Mouse (Mus musculus) liver, embryonic 14 days (tissue): ENCODE results near the gene Ap2a1. TPM values are rescaled to one million over a fixed set of nuclear protein-coding genes. Genes with fewer than 3 reads are reported as not detected.

Experiments
- polyA plus RNA-seq: library from polyadenylated mRNA; depleted of rRNA; stranded (reverse); fragments of >200 nt; gene quantifications from 2 replicates; pipeline ENCODE4 v1.2.3, GENCODE M21; 2012; rRNA removed

Gene Ap2a1
- polyA plus RNA-seq = 59.2 and 68.7 TPM in 2 replicates

DNA sequence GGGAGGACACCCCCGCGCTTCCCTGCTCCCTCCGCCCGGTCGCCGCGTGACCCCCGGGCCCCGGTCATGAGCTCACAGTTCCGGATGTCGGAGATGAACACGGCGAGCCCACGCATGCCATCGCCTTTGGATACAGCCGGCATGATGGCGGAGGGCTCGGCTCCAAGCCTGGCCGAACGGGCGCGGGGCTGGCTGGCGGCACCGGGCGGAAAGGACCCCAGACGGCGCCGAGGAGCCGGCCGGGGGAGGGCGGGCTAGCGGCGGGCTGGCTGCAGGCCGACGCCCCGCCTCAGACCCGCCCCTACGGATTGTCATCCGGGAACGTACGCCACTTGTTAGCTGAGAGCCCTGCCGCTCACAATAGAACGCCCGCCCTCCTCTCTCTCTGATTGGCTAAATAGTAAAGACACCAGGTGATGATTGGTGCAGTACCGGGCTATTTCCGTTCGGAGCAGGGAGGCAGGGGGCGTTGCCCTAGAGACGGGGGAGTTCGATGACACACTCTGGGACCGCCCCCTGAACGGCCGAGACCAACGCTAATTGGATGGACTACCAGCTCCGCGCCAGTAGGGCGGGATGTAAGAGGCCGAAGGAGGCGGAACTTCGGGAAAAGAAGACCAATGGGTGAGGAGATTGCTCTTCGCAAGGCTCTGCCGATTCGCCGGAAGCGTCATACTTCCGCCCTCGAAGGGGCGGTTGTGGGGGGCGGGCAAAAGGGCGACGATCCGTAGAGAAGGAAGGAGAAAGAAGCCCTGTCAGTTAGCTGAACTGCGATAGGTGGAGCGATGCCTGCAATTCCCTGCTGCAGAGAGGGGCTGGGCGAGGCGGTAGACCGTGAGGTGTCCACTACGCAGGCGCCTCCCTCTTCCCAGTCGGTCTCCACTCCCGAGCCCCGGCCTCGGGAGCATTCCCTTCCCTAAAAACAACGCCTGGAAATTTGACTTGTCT lies at the start of gene Ap2a1:
Gene Ap2a1 (minus strand): TSS at position 293 of the 948 bp plus-strand sequence.

DNA sequence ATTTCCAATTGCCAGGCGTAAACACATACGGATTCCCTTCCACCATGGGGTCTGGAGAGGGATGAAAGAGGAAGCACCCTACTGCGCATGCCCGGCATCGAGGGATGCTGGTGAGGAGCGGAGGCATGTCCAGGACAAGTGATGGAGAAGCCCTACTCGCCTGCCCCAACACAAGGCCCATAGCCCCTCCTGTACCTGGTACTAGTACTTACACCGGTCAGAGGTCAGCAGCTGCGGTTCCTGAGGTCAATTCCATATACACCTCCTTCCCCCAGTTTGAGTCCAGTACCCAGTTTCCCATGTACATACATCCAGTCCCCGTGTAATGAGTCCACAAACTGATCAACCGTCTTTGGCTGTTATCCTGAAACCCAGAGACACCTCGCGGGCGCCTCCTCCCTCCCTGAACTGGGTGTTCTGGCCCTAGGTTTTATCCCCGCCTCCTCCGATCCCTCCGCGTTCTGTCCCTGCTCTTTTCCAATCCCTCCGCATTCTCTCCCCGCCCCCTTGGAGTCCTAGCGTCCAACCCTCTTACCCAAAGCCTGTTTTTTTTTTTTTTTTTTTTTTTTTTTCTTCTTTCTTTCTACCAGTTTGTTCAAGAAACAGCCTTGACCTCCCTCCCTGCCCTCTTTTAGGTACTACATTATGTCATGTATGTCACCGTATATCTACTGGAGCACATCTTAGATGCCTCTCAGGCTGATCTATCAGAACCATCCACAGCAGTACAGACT lies 45.3 kb upstream of the Ap2a1 start, which contains the start of gene Cpt1c:
Gene Cpt1c (minus strand): TSS at position 469 of the 734 bp plus-strand sequence.

GRCm38 (mm10) chr7:44942904-44943303 lies 13.6 kb upstream of the Ap2a1 start, which contains the start of gene Tsks:
Gene Tsks, plus strand, starts transcription at chr7:44943204.

GRCm38 (mm10) chr7:44895593-44896434 lies 33.5 kb downstream of the Ap2a1 start, which contains the start of gene Fuz:
Gene Fuz, plus strand, starts transcription at chr7:44896079.

DNA sequence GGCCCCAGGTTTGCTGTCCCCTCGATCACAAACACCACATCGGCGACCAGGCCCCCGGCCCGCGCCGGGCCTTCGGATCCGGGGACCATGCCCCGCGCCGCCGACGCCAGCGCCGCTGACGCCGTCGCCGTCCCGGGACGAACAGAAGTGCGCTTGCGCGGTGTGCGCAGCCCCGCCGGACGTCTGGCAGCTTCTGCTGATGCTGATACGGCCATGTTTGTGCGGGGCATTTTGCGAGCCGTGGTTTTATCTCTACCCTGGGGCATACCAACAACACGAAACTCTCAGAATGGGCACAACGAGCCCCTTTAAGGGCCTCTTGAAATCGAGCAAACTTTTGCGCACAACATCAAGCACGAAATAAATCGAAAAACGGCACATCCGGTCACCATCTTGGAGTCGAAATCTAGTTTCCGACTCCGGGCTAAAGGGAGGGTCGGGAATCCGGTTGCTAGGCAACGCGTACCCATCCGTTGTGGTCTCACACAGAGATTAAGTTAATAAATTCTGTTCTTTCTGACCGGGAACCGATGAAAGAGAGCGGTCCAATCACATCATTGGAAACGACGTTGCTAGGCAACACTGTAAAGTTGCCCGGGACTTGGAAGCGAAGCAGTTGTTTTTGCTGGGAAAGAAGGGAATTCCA lies 36.9 kb downstream of the Ap2a1 start, which contains the start of gene Med25:
Gene Med25 (minus strand): TSS at position 437 of the 646 bp plus-strand sequence.

DNA sequence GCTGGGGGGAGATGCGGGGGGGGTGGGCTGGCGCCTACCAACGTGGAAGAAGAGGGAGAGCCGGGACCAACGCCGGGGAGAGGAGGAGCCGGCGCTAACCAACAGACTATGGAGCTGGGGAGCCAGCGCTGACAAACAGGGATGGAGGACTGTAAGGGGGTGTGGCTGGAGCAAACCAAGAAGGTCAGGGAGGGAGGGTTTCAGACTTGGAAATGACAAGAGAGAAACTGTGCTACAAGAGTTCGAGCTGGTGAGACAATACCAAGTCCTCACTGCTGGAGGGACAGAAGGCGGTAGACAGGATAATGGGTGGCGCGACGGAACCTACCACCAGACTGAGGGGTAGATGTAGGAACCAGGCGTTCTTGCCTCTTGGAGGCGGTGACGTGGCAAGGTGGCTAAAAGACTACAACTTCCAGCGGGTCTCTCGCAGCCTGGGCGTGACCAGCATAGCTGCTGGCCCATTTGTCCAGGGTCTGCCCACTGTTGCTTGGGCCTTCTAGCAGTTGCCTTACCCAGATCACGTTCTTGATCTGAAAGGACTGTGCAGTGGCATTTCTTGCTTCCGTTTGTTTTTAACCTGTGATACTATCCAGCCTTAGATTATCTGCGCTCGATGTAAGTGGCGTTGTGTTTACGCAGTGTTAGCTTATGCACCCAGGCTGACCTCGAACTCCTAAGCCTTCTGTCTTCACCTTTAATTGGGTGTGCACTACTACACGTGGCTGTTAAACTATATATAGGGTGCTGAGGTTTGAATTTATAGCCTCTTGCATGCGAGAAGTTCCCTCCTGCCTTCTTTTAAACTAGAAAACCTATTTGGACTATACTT lies 59.4 kb downstream of the Ap2a1 start, which contains the start of gene Ptov1:
Gene Ptov1 (minus strand): TSS at position 92 of the 832 bp plus-strand sequence.

DNA sequence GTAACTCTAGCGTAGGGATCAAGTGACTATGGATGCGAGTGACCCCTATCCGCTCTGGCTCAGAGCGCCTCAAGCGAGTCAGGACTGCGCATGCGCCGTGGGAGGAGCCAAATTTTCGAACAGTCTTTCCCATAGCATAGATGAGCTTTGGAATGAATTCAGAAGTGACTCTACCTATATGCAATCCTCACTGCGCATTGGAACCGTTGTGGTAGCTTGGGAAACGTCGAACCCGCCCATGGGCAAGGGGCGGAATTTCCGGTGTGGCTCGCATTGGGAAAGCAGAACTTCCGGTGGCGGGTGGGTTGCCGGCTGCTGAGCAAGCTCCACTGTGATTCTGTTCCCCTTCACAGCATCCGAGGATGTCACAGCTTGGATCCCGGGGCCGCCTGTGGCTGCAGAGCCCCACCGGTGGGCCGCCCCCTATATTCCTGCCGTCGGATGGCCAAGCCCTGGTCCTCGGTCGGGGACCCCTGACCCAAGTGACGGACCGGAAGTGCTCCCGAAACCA lies 72.2 kb downstream of the Ap2a1 start, which contains the start of gene Pnkp:
Gene Pnkp (plus strand): TSS at position 98 of the 511 bp plus-strand sequence.

Other genes starting within 250 kb of the Ap2a1 start
- gene Izumo2, start 220.8 kb downstream of the Ap2a1 start, polyA plus RNA-seq = not detected in 2 replicates
- gene Vrk3, start 181.1 kb downstream of the Ap2a1 start, polyA plus RNA-seq = 20.0 and 23.5 TPM in 2 replicates
- gene Zfp473, start 178.4 kb downstream of the Ap2a1 start, polyA plus RNA-seq = 0.95 and 1.0 TPM in 2 replicates
- gene Nup62, start 113.4 kb downstream of the Ap2a1 start, polyA plus RNA-seq = 41.2 and 48.8 TPM in 2 replicates
- gene Il4i1, start 113.1 kb downstream of the Ap2a1 start, polyA plus RNA-seq = 0.40 and 0.41 TPM in 2 replicates
- gene Atf5, start 112.8 kb downstream of the Ap2a1 start, polyA plus RNA-seq = 27.2 and 29.9 TPM in 2 replicates
- gene Akt1s1, start 80.5 kb downstream of the Ap2a1 start, polyA plus RNA-seq = 22.9 and 23.0 TPM in 2 replicates
- gene Tbc1d17, start 80.4 kb downstream of the Ap2a1 start, polyA plus RNA-seq = 14.0 and 15.9 TPM in 2 replicates
- gene Pnkp, start 72.4 kb downstream of the Ap2a1 start, polyA plus RNA-seq = 13.6 and 14.4 TPM in 2 replicates
- 43.8 and 45.4 TPM in 2 replicates for gene Ptov1, start 59.7 kb downstream of the Ap2a1 start, polyA plus RNA-seq
- gene Med25, start 36.8 kb downstream of the Ap2a1 start, polyA plus RNA-seq = 25.1 and 29.4 TPM in 2 replicates
- gene Fuz, start 33.4 kb downstream of the Ap2a1 start, polyA plus RNA-seq = 4.5 and 5.3 TPM in 2 replicates
- gene Tsks, start 13.7 kb upstream of the Ap2a1 start, polyA plus RNA-seq = 0.10 TPM in 1 of 2 replicates, not detected in the other
- gene Cpt1c, start 45.4 kb upstream of the Ap2a1 start, polyA plus RNA-seq = 1.8 and 2.3 TPM in 2 replicates
- gene Prmt1, start 57.1 kb upstream of the Ap2a1 start, polyA plus RNA-seq = 163 and 176 TPM in 2 replicates
- 38.0 and 41.0 TPM in 2 replicates for gene Irf3, start 68.2 kb upstream of the Ap2a1 start, polyA plus RNA-seq
- 10.2 and 11.7 TPM in 2 replicates for gene Bcl2l12, start 69.2 kb upstream of the Ap2a1 start, polyA plus RNA-seq
- 15.6 and 17.5 TPM in 2 replicates for gene Scaf1, start 86.9 kb upstream of the Ap2a1 start, polyA plus RNA-seq
- 15.6 and 17.7 TPM in 2 replicates for gene Rras, start 88.5 kb upstream of the Ap2a1 start, polyA plus RNA-seq
- gene Prr12, start 123.4 kb upstream of the Ap2a1 start, polyA plus RNA-seq = 1.9 and 2.5 TPM in 2 replicates
- gene Nosip, start 132.9 kb upstream of the Ap2a1 start, polyA plus RNA-seq = 26.5 and 28.7 TPM in 2 replicates
- gene Prrg2, start 133.2 kb upstream of the Ap2a1 start, polyA plus RNA-seq = 7.1 and 7.9 TPM in 2 replicates
- gene Rcn3, start 162.7 kb upstream of the Ap2a1 start, polyA plus RNA-seq = 18.0 and 23.0 TPM in 2 replicates
- gene Fcgrt, start 174.4 kb upstream of the Ap2a1 start, polyA plus RNA-seq = 15.3 and 17.0 TPM in 2 replicates
- gene Rps11, start 194.9 kb upstream of the Ap2a1 start, polyA plus RNA-seq = 329 and 425 TPM in 2 replicates
- gene Rpl13a, start 199.3 kb upstream of the Ap2a1 start, polyA plus RNA-seq = 824 and 978 TPM in 2 replicates
- 0.03 and 0.05 TPM in 2 replicates for gene Gm45713, start 206.7 kb upstream of the Ap2a1 start, polyA plus RNA-seq
- 11.3 and 12.1 TPM in 2 replicates for gene Flt3l, start 206.9 kb upstream of the Ap2a1 start, polyA plus RNA-seq
- gene Pih1d1, start 224.8 kb upstream of the Ap2a1 start, polyA plus RNA-seq = 33.3 and 38.1 TPM in 2 replicates
- 14.6 and 17.2 TPM in 2 replicates for gene Aldh16a1, start 225.1 kb upstream of the Ap2a1 start, polyA plus RNA-seq
- gene Slc17a7, start 234.5 kb upstream of the Ap2a1 start, polyA plus RNA-seq = 0.02 TPM in 1 of 2 replicates, not detected in the other